Mouse (Mus musculus) heart, adult 18-20 months (tissue): ENCODE measurements around the gene D430041D05Rik. TPM values are rescaled to one million over a fixed set of nuclear protein-coding genes. Genes with fewer than 3 reads are reported as not detected.

ENCODE experiments used
- DNase-seq, 2 experiments: peaks; one replicate each; pipeline ENCODE4 v3.0.0; 2021 to 2022; ENCODE audit warnings: mixed read lengths in 1 of 2
- total RNA-seq, 2 experiments: library from RNA; stranded (reverse); gene quantifications; 2 replicates each; pipeline ENCODE4 v1.2.3; 2021

D430041D05Rik gene
- total RNA-seq, 2 experiments from 2014 or later, result 0.07 to 0.08 TPM

DNA sequence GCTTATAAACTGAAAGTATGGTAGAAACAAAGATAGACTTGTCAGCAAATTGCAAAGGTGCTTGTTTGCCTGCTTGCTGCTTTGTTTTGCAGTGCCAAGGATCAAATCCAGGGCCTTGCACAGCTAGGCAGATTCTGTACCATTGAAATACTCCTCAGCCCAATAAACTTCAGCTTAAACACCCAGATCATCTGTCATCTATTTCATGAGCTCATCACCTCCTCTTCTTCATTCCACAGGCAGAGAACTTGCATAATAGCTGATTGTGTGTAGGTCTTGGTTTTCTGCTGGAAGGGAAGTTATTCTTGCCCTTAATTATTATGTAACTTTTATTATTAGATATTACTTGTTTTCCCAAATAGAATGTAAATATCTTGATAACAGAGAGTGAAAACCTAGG lies 73.2 kb downstream of the D430041D05Rik start:
- no peak for DNase-seq

DNA sequence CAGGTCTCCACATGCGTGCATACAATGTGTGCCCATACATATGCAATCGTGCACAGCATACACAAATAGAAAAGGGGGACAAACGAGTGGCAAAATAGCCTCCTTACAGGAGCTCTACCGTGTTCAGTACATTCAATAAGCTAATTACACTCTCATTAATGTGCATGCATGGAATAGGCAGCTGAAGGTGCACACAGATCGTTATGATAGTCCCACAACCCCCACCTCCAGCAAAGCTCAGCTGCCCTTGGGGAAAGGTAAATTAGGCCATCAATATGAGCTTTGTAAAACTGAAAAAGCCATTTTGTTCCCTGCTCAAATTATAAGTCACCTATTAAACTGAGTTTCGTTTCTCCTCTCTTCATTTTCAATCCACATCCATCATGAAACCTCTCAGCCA lies 75.0 kb downstream of the D430041D05Rik start:
- DNase-seq, result no peak

DNA sequence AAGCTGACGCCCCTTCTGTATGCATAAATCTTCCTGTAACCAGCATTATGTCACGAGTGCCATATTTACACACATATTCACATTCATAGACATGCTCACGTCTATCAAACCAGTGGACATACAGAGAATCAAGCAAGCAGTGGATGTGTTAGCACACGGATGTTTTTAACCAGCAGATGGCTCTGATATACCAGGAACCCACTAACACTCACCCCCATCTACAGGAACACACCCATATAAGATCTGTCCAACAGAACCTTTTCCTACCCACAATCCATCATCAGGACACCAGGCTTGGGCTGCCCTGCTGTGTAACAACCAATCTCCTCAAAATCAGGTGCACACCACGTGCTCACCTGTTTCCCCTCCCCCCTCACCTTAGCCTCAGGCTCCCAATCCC lies 76.9 kb downstream of the D430041D05Rik start:
- DNase-seq, result no peak

DNA sequence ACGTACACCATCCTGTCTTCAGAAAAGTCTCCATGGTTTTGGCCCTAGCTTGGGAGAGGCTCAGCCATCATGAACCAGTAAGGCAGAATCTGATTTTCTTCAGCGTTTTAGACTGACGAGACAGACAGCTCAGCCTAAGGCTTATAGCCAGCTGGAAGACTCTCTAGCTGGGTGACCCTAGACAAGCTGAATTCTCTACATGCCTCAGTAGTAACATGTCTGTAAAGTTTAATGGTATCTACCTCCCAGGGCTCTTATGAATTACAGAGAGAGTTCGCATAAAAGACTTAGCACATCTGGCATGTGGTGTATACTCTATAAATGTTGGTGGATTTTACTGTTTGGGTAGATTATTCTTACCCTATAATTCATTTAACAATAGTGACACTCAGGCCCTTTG lies 78.1 kb downstream of the D430041D05Rik start:
- no peak for DNase-seq

DNA sequence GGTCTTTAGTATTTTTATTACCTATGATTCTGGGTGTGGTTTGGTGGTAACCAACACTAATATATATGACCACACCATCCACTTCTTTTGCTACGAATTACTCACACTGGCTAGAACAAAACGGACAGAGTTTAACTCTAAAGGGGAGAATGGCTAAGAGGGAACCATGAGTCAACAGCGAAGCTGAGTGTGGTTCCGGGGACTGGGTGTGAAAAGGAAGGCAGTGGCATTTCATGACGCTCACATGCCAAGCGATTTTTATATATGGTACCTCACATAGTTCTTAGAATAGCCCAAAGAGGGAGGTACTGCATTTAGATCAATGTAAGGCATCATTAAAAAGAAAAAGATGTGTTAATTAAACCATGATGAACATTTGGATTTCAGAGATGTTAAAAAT lies 79.6 kb downstream of the D430041D05Rik start:
- DNase-seq, result no peak

DNA sequence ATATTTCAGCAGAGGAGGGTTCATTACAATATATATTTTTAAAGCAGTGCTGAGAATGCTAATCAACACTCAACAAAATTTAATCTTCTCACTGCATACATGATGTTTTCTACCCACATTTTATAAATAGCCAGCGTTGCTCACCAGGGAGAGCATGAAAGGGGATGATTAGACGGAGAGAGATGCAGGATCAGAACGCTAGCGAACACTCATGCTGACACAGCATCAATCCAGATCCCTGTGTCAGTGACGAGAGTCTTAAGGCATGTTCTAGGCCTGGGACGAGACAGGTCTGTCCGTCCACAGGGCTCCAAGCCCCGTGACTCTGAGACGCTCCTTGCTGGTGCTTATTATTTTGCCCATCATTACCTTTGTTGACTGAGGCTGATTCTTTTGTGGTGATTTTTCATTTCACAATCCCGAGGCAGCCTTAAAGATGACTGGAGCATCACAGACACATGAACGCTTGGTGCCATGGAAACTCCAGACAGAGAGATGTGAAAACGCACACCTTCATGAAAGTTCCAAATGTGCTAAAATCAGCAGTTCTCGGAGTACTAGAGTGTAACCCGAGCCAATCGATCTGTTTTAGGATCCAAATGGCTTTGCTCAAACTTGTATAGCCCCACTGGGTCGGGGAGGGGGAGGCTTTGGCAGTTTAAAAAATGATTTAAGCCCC lies 83.6 kb downstream of the D430041D05Rik start:
- no peak for DNase-seq

DNA sequence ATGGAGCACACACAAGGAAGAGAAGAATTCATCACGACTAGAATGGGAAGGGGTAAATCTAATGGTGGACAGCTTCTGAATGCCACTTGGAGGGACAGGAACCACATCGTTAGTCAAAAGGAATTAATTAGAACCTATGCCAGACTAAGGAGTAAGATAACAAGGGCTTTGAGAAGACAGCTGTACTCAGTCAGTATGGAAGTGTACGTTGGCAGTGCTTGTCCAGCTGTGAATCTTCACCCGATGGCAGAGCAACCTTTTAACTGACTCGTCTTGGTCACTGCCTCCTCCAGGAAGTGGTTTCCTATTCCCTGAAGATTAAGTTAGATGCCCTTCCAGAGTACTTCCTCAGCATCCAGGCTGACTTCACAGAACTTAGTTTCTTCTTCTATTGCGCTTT lies 87.0 kb downstream of the D430041D05Rik start:
- DNase-seq, result no peak

DNA sequence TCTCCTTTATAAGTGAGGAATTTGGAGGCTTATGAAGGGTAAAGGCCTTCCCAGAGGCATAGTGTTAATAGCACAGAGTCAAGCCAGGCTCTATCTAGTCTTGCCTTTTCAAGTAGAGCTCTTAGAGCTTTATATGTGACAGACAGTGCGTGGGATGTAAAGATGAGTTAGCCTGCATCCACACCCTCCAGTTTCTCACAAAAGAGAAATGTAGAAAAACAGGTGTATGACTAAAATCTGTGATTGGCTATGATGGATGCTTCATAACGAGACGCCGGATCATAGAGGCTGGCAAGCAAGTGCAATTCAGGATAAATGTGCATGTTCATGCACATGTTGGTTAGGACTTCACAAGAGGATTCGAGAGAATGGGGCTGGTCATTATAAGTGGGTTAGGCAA lies 87.5 kb downstream of the D430041D05Rik start:
- no peak for DNase-seq

DNA sequence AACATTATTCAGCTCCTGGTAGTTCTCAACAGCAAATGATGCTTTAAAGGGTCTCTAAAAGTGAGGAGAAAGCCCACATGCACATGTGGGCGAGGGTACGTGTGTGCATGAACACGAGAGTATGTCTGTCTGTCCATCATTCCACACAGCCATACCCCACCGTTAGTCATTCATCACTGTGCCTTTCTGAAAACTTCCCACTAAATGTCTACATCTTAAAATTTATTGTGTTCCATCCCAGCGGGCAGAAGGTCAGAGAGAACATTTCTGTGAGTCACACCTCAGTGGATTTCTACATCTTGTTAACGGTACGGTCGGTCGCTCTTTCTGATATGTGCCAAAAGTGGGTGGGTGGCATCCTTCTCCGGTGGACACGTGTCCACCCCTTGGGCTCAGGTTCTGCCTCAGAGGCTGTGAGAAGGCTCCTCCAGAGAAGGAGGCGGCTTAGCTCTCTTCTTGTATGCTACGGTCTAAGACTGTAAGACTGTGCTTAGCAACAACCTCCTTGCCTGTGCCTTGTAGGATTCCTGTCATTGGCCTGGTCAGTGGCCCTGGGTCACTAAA lies 90.7 kb downstream of the D430041D05Rik start:
- DNase-seq, result no peak

DNA sequence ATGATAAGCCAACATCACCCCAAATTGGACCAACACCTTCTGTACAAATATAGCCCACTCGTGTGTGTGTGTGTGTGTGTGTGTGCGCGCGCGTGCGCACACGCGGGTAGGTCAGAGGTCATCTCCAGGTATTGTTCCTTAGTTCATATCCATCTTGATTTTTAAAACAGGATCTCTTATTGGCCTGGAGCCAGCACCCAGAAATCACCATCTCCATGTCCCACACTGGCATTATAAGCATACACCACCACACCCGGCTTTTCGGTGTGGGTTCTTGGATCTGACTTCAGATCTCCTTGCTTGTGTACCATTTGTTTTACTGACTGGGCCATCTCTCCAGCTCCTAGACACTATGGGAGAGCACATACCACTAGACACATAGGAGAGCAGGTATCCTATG lies 91.4 kb downstream of the D430041D05Rik start:
- DNase-seq, result no peak

DNA sequence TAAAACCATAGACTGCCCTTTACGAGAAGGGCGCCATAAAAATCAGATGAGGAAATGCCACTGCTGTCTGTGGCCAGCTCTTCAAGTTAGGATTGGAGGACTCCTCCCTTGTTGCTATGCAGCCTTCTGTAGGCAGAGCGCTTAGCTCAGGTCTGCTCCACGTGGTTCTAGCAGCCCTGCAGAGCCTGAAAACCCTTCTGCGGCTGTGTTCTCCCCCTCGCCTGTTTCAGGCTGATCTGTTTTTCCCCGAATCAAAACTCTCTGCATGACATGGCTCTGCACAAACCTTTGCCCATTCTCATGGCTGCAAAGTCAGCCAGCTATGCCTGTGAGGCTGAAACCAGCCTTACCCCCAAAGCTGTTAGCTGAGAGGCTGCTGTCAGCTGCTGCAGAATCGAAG lies 91.9 kb downstream of the D430041D05Rik start:
- DNase-seq, result no peak

DNA sequence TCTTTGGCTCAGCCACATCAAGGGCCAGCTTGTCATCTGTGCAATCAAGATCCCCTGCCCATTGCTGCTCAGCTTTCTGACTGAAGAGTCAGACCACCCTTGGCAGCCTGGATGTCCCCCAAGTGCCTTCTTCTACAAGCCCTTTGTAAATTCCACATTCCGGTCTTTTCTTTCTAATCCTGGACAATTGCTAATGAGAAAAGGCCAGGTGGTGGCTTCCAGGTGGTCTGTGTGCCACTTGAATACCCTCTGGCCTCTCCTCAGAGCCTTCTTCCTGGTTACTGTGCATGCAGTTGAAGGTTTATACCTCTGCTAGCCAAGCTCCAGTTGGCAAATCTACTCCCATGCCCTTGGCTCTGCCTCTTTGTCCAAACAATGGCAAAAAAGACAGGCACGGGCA lies 92.6 kb downstream of the D430041D05Rik start:
- no peak for DNase-seq

DNA sequence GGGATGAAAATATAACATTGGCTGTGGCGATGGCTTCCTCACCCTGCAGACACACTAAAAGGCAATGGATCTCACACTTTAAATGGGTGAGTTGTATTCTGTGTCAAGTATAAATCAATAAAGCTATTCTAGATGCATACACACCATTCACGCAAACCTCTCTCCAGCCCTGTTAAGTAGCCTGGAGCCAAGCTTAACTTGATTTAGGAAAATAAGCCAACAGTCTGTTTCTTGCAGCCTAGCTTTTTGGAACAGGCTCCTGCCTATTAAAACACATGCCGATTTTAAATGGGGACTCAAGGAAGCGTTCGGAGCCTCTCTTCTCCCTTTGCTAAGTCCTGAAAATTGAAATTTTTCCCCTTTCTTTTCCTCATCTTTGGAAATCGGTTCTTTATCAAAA lies 93.2 kb downstream of the D430041D05Rik start:
- no peak for DNase-seq

DNA sequence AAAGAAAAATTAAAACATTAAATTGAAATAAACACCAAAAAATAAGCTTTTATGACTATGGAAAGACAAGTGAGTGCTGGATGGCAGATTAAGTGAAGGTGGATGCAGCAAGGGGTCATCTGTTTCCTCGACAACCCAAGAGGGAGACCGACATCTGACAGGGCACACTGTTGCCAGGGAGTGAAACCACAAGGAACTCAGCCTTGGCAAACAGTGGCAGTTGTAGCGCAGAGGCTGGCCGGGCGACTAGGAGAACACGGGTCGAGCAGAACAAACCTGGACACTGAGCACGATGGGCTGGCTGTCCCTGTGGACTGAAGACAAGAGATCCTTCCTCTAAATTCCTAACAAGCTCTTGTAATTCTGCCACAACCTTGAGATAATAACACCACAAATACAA lies 94.3 kb downstream of the D430041D05Rik start:
- no peak for DNase-seq

DNA sequence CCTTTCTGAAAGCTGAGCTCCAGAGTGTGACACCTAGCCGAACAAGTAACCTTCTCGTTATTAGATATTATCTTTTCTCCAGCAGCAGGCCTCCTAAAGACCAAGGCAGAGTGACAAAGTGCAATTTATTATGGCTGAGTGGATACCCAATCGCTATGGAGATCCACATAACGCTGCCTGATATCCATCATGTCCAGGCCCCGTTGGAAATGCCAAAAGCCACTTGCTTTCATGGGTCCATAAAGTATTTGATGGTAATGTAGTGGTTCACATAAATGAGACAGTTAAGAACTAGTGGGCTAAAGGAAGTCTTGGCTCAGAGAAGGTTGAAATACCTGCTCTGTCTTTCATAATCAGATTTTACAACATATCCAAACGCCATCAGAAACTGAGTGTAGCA lies 97.6 kb downstream of the D430041D05Rik start:
- DNase-seq, result no peak

DNA sequence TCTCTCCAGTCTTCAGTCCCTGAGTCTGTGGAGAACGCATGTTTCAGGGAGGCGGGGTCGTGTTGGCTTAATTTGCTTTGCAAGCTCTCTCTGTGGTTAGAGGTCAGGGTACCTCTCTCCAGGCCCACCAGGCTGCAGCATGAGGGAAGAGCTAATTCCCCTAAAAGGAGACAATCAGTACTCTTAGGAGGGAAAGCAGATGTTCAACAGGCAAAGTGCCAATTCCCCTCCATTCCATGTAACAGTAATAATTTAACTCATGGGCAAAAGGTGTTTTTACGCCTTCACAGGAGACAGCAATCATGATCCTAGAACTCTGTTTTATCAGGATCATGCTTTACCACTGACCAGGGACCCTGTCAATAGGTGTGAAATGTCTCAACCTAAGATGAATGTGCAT lies 103.7 kb downstream of the D430041D05Rik start:
- DNase-seq, result no peak

DNA sequence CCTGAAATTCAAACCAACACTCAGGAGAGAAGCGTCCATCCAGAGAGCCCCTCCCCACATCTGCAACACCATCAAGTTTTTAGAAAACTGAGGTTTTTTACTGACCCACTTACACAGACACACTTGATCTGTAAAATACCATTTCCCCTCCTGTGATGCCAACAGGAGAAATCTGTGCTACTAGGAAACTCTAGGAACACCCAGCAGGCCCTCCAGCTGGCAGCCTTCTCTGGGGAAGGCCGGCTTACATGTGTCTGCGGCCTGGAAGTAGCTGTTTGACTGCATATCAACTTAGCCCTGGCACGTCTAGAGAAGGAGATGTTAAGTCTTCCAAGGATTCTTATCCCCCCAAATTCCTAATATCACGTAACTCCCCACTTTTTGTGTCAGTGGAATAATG lies 105.1 kb downstream of the D430041D05Rik start:
- no peak for DNase-seq

DNA sequence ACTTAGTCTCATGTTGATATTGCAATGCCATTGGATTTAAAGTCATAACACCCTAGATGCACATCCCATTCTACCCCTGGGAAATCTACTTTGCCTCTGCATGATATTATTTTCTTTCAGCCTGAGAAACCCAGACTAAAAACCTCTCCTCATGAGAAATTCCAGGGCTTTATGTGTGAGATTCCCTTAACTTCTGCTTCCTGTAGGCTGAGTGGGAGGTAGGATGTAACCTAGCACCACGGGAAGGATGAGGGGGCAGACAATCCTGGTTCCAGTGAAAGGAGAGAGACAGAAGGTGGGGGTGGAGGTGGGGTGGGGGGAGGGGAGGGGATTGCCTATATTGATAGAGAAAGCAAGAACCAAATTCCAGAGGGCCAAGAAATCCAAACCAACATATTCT lies 110.9 kb downstream of the D430041D05Rik start:
- no peak for DNase-seq

DNA sequence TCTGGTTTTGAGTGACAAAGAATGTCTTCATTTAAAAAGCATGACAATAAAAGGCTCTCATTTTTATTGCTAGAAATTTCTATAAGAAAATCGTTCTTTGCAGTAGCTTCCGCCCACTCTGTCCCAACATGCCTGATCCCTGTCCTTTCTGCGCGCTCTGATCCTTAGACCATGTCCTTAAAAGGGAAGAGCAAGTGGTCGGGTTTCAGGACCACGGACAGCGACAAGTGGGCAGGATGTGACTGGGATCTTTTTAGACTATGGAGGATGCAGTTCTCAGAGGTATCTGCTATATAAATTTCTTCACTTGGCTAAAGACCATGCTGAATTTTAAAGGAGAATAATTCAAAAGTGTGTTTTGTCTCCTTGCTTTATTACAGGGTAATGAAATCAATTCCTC lies 111.7 kb downstream of the D430041D05Rik start:
- DNase-seq, result peak; percentile 9 to 63

DNA sequence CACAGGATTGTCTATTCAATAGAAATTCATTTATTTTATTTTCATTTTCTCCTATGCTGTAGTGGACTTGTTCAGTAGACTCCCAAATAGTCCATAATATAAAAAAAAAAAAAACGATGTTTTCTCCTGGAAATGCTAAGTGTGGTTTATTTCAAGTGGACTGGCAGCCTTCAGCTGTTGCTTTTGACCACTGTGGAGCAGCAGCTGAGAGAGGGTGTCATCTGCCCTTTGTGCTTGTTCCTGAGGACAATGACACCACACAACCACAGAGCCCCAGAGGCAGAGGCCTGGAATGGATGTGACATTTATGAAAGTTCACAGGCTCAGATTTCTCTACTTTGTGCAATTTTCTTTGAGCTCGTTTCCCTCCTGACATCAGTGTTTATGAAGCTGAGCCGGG lies 124.0 kb downstream of the D430041D05Rik start:
- no peak for DNase-seq

DNA sequence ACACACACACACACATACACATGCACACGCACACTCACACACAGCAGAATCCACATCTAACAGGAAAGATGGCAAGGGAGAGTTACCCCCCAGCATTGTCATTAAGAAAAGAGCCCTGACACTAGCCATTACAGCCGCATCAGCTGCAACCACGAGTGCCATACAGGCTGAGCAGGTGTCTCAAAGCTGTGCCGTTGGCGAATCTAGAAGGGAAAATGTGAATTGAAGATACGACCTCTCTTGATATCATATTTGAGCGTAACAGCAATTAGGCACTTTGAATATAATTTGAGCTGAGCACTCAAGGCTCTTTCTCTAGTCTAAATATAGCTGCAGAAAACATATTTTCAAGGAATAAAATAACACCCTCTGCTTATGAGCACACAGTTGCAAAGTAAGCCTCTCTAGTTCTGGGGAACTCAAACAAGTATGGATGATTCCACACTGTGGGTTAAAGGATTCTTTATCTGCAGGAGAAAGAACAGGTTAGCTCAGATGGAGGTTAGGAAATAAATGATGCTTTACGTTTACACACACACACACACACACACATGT lies 127.3 kb downstream of the D430041D05Rik start:
- DNase-seq, result no peak

DNA sequence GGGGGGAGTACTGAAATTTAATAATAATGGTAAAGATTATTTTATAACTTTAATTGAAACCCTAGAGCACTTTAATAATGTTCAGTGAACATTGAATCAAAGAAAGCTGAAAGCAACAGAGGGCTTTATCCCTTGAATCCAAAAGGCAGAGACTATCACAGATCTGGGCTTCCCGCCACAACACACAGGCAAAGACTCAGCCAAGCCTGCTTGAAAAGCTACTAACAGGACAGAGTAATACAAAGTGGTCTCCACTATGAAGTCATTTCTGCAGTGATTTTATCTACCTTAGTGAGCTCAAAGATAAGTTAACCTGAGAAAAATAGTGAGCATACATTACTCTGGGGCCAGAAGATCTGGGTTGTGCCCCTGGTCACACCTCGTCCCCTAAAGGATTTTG lies 128.0 kb downstream of the D430041D05Rik start:
- DNase-seq, result no peak

DNA sequence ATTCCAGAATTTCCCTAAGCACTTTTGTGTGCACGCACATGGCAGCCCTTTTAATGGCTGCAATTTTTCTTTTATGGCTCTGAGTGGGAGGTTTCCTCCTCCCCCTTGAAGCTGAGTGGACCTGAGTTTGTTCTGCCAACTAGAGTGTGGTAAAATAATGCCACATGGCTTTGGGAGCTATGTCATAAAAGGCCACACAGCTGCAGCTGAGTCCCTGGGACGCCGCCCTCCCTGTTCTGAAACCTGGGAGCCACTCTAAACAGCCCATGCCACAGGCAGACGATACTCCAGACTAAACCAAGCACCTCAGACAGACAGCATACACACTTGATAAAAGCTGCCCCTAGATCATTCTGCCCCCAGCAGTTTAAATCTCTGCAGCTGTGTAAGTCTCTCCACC lies 143.8 kb downstream of the D430041D05Rik start:
- DNase-seq, result no peak

DNA sequence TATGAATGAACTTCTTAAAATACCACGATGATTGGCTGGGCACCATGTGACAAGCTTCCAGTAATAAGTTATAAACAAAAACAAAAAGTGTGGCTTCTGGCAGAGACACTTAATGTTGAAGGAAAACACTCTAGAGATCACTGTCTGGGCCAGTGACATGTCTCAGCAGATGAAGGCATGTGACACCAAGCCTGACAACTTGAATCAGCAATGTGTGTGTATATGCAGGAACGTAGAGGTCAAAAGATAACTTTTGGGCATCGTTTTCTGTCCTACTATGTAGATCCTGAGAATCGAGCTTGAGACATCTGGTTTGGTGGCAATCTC lies 149.1 kb downstream of the D430041D05Rik start:
- no peak for DNase-seq
